Mouse (Mus musculus) liver, embryonic 14.5 days (tissue): Measurements from ENCODE around the gene Nrxn2. TPM values are rescaled to one million over a fixed set of nuclear protein-coding genes. Genes with fewer than 3 reads are reported as not detected.

Source experiments
- ATAC-seq: fragments of 200-750 bp; cut with Nextera tagmentation; 2 replicates; pipeline ENCODE4 v1.8.0; 2017; ENCODE audit warnings: moderate number of reproducible peaks, mild to moderate bottlenecking, moderate library complexity; ENCODE audit not compliant: insufficient read depth
- DNase-seq, 3 experiments: peaks; one replicate each; pipeline ENCODE4 v3.0.0-alpha.2; 2012 to 2013; ENCODE audit warnings: low read depth in 3 of 3, low spot score in 3 of 3
- H3K27ac ChIP-seq: fragments of 300-500 bp; sonication (generic); 2 replicates; pipeline ENCODE4 v1.5.1; 2014; ENCODE audit warnings: moderate library complexity, mild to moderate bottlenecking, control low read depth, inconsistent platforms
- H3K27me3 ChIP-seq: fragments of 300-500 bp; sonication (generic); 2 replicates; pipeline ENCODE4 v1.6.1; 2014; ENCODE audit warnings: mild to moderate bottlenecking, low read length, moderate library complexity; ENCODE audit not compliant: control insufficient read depth, insufficient read depth
- H3K36me3 ChIP-seq: fragments of 300-500 bp; sonication (generic); replicated peaks from 2 replicates; pipeline ENCODE4 v1.6.1; 2014; ENCODE audit warnings: low read depth; ENCODE audit not compliant: control insufficient read depth, insufficient read depth
- H3K4me1 ChIP-seq, 2 experiments: fragments of 200-500 bp in 1 of 2; fragments of 300-500 bp in 1 of 2; sonication (generic) in 1 of 2; replicated peaks; 2 replicates each; pipeline ENCODE4 v1.6.1; 2012 to 2014; ENCODE audit warnings: antibody characterized with exemption in 1 of 2, inconsistent platforms in 1 of 2, low read length in 1 of 2; ENCODE audit not compliant: control insufficient read depth in 2 of 2, insufficient read depth in 2 of 2
- H3K4me2 ChIP-seq: fragments of 300-500 bp; sonication (generic); 2 replicates; pipeline ENCODE4 v1.6.1; 2014; ENCODE audit warnings: low read depth, mild to moderate bottlenecking, control low read depth, moderate library complexity
- H3K4me3 ChIP-seq, 2 experiments: fragments of 200-500 bp in 1 of 2; fragments of 300-500 bp in 1 of 2; sonication (generic) in 1 of 2; 2 replicates each; pipeline ENCODE4 v1.5.1; 2012 to 2014; ENCODE audit warnings: low read depth in 2 of 2, low read length in 2 of 2, mild to moderate bottlenecking in 2 of 2, control low read depth in 1 of 2, inconsistent platforms in 1 of 2, moderate library complexity in 1 of 2; ENCODE audit not compliant: insufficient read depth in 1 of 2
- H3K9ac ChIP-seq: fragments of 300-500 bp; sonication (generic); replicated peaks from 2 replicates; pipeline ENCODE4 v1.6.1; 2014; ENCODE audit warnings: mild to moderate bottlenecking, control low read depth, moderate library complexity
- H3K9me3 ChIP-seq: fragments of 300-500 bp; sonication (generic); 2 replicates; pipeline ENCODE4 v1.6.1; 2016; ENCODE audit warnings: low read length, mixed read lengths; ENCODE audit not compliant: control insufficient read depth
- CTCF ChIP-seq: IDR thresholded peaks from 2 replicates; pipeline ENCODE4 v1.5.1; 2016; ENCODE audit warnings: antibody characterized with exemption, low read depth, control low read depth
- EP300 ChIP-seq: IDR thresholded peaks from 2 replicates; pipeline ENCODE4 v1.6.1; 2016; ENCODE audit warnings: antibody characterized with exemption, low read depth
- WGBS: fragments of 180-500 bp; shearing (Covaris S2); extraction: QIAGEN DNeasy Blood & Tissue Kit; methylation state at CpG from one replicate; pipeline ENCODE4 v1.1.7; 2014; ENCODE audit not compliant: insufficient replicate concordance; 5-methylcytosine and 5-hydroxymethylcytosine counted together
- polyA plus RNA-seq, 2 experiments: library from polyadenylated mRNA; depleted of rRNA in 1 of 2; stranded (reverse) in 1 of 2; unstranded in 1 of 2; fragments of >200 nt; fragmentation: Nextera tagmentation in 1 of 2; extraction: Ambion mirVana in 1 of 2; gene quantifications; 2 replicates each; pipeline versions ENCODE4 v1.2.1 to v1.2.3; 2012 to 2014

Nrxn2 gene
- polyA plus RNA-seq, 2 experiments, result 0.27 to 0.46 TPM

- H3K4me1 ChIP-seq, result peaks cover 0 to 2% of the 10 kb centered on the region in 2 experiments; a peak in 2 of 4 replicates
- no peak overlapping the region for H3K27ac ChIP-seq
- H3K27me3 ChIP-seq, result no peaks in the 10 kb centered on the region
- H3K36me3 ChIP-seq, result no peaks in the 10 kb centered on the region
- H3K9ac ChIP-seq, result no peak overlapping the region
- H3K4me2 ChIP-seq, result no peak overlapping the region
- TF ChIP-seq CTCF (no peak), EP300 (no peak)
- no peak for ATAC-seq
- H3K4me3 ChIP-seq, result no peak overlapping the region
- WGBS, result 51% methylated on average over 6 of the region's 6 CpGs
- H3K9me3 ChIP-seq, result no peaks in the 10 kb centered on the region
- no peak for DNase-seq
Observed at GRCm38 (mm10) chr19:6390251-6390650, 28.3 kb upstream of the Nrxn2 start.

- 49% methylated on average over 14 of the region's 14 CpGs for WGBS
Observed at GRCm38 (mm10) chr19:6392743-6393393, 25.7 kb upstream of the Nrxn2 start.

GRCm38 (mm10) chr19:6393637-6394036, 24.9 kb upstream of the Nrxn2 start:
- TF ChIP-seq CTCF, result no peak
- 78% methylated on average over 16 of the region's 16 CpGs for WGBS
- Histone ChIP-seq H3K27me3 (peaks cover 3% of the 10 kb centered on the region), H3K4me3 (no peak overlapping the region), H3K36me3 (no peaks in the 10 kb centered on the region), H3K9ac (no peak overlapping the region), H3K4me1 (peaks cover 0 to 2% of the 10 kb centered on the region in 2 experiments; a peak in 2 of 4 replicates), H3K4me2 (no peak overlapping the region), H3K27ac (no peak overlapping the region), H3K9me3 (no peaks in the 10 kb centered on the region)
- DNase-seq (no peak), ATAC-seq (no peak)

More at GRCm38 (mm10) chr19:6392743-6393393, 25.7 kb upstream of the Nrxn2 start:
- Histone ChIP-seq H3K27ac (no peak overlapping the region), H3K4me2 (no peak overlapping the region), H3K4me3 (no peak overlapping the region), H3K4me1 (peaks cover 0 to 2% of the 10 kb centered on the region in 2 experiments; a peak in 2 of 4 replicates), H3K9me3 (no peaks in the 10 kb centered on the region), H3K36me3 (no peaks in the 10 kb centered on the region), H3K27me3 (no peaks in the 10 kb centered on the region; the same call in 1 of the 2 replicates), H3K9ac (no peak overlapping the region)
- no peak for DNase-seq
- TF ChIP-seq EP300 (no peak), CTCF (peak; percentile 65)
- no peak for ATAC-seq

GRCm38 (mm10) chr19:6396237-6396636, 22.3 kb upstream of the Nrxn2 start:
- Histone ChIP-seq H3K36me3 (no peaks in the 10 kb centered on the region), H3K4me2 (no peak overlapping the region), H3K27ac (no peak overlapping the region), H3K27me3 (peaks cover 29% of the 10 kb centered on the region), H3K9me3 (no peaks in the 10 kb centered on the region), H3K4me3 (no peak overlapping the region), H3K9ac (no peak overlapping the region), H3K4me1 (peaks cover 0 to 3% of the 10 kb centered on the region in 2 experiments; a peak in 1 of 4 replicates)
- DNase-seq (no peak), ATAC-seq (no peak)
- 74% methylated on average over 5 of the region's 5 CpGs for WGBS
- TF ChIP-seq EP300 (no peak), CTCF (no peak)

GRCm38 (mm10) chr19:6397582-6398249, 20.8 kb upstream of the Nrxn2 start:
- WGBS, result 78% methylated on average over 22 of the region's 22 CpGs
- DNase-seq (no peak), ATAC-seq (no peak)
- TF ChIP-seq EP300 (no peak), CTCF (no peak)
- no peaks in the 10 kb centered on the region for H3K36me3 ChIP-seq
- no peak overlapping the region for H3K4me2 ChIP-seq
- no peak overlapping the region for H3K9ac ChIP-seq
- no peaks in the 10 kb centered on the region for H3K9me3 ChIP-seq
- H3K4me3 ChIP-seq, result no peak overlapping the region
- H3K27ac ChIP-seq, result no peak overlapping the region
- H3K4me1 ChIP-seq, result peaks cover 0 to 8% of the 10 kb centered on the region in 2 experiments; a peak in 2 of 4 replicates
- peaks cover 32% of the 10 kb centered on the region for H3K27me3 ChIP-seq
